Mouse (Mus musculus): ENCODE measurements at regions not wholly inside any gene's neighbourhood (a gene's known extent, or its start where the extent isn't known, plus 50 kb on each side); places are given as distances from the start of the nearest gene placed in this dataset.

- no peaks in the 10 kb centered on the region for H3K36me3 ChIP-seq (ENCODE audit: control insufficient read depth in 1 of 2, insufficient read depth in 2 of 2, low read length in 2 of 2)
- no peak for DNase-seq (ENCODE audit: low read depth, low spot score)
- no peaks in the 10 kb centered on the region for H3K79me2 ChIP-seq (ENCODE audit: control insufficient read depth, insufficient read depth, low read length, poor library complexity)
- H3K4me1 ChIP-seq (ENCODE audit: control insufficient read depth in 1 of 2, insufficient read depth in 2 of 2, low read length in 2 of 2) = no peaks in the 10 kb centered on the region
- H3K4me3 ChIP-seq (ENCODE audit: control insufficient read depth in 1 of 2, insufficient read depth in 1 of 2, low read depth in 2 of 2, low read length in 2 of 2) = no peak overlapping the region
- no peak overlapping the region for H3K27ac ChIP-seq (ENCODE audit: control insufficient read depth, low read depth, low read length)
- TF ChIP-seq POLR2AphosphoS5 (IDR thresholded peaks at IDR 0.05; ENCODE audit: borderline replicate concordance, low read depth, low read length) = no peak
- TF ChIP-seq NRF1 (IDR thresholded peaks at IDR 0.05; ENCODE audit: insufficient read depth, low read depth, low read length, poor library complexity, severe bottlenecking) = no peak
- no peak for TF ChIP-seq GATA1 (IDR thresholded peaks at IDR 0.05; ENCODE audit: low read depth, low read length)
- TF ChIP-seq MXI1 (IDR thresholded peaks at IDR 0.05; ENCODE audit: low read depth, low read length) = no peak
- TF ChIP-seq MEF2A (IDR thresholded peaks at IDR 0.05; ENCODE audit: extremely low read depth, insufficient replicate concordance, low read depth, low read length, poor library complexity, severe bottlenecking) = no peak
- no peak overlapping the region for H3K9ac ChIP-seq (ENCODE audit: control insufficient read depth, low read depth, low read length, poor library complexity, severe bottlenecking)
- H3K9me3 ChIP-seq (replicated peaks; ENCODE audit: insufficient read depth, low read length) = no peaks in the 10 kb centered on the region
- no peaks in the 10 kb centered on the region for H3K27me3 ChIP-seq (ENCODE audit: control insufficient read depth in 1 of 2, insufficient read depth in 2 of 2, low read length in 2 of 2)
These were observed 458.8 kb upstream of the Mon1b start for GRCm38 (mm10) chr8:113176591-113176990.

- Histone ChIP-seq H3K9ac (ENCODE audit: control insufficient read depth, low read depth, low read length, poor library complexity, severe bottlenecking) (no peak overlapping the region), H3K4me3 (ENCODE audit: control insufficient read depth in 1 of 2, insufficient read depth in 1 of 2, low read depth in 2 of 2, low read length in 2 of 2) (no peak overlapping the region), H3K36me3 (ENCODE audit: control insufficient read depth in 1 of 2, insufficient read depth in 2 of 2, low read length in 2 of 2) (no peaks in the 10 kb centered on the region), H3K4me1 (ENCODE audit: control insufficient read depth in 1 of 2, insufficient read depth in 2 of 2, low read length in 2 of 2) (no peaks in the 10 kb centered on the region), H3K9me3 (replicated peaks; ENCODE audit: insufficient read depth, low read length) (no peaks in the 10 kb centered on the region), H3K27ac (ENCODE audit: control insufficient read depth, low read depth, low read length) (no peak overlapping the region), H3K79me2 (ENCODE audit: control insufficient read depth, insufficient read depth, low read length, poor library complexity) (no peaks in the 10 kb centered on the region), H3K27me3 (ENCODE audit: control insufficient read depth in 1 of 2, insufficient read depth in 2 of 2, low read length in 2 of 2) (no peaks in the 10 kb centered on the region)
- no peak for TF ChIP-seq SMC3 (IDR thresholded peaks at IDR 0.05; ENCODE audit: low read depth, low read length)
- TF ChIP-seq EP300 (IDR thresholded peaks at IDR 0.05; ENCODE audit: low read depth in 1 of 2, low read length in 2 of 2) = no peak
- no peak for TF ChIP-seq POLR2AphosphoS2 (IDR thresholded peaks at IDR 0.05; ENCODE audit: low read length)
- no peak for TF ChIP-seq TAL1 (IDR thresholded peaks at IDR 0.05; ENCODE audit: low read length)
- TF ChIP-seq USF2 (IDR thresholded peaks at IDR 0.05; ENCODE audit: borderline replicate concordance in 1 of 2, insufficient read depth in 1 of 2, low read depth in 1 of 2, low read length in 2 of 2) = no peak
- TF ChIP-seq JUND (IDR thresholded peaks at IDR 0.05; ENCODE audit: low read depth, low read length) = no peak
- no peak for TF ChIP-seq POLR2A (IDR thresholded peaks at IDR 0.05; ENCODE audit: control insufficient read depth in 1 of 2, insufficient read depth in 1 of 2, low read depth in 1 of 2, low read length in 2 of 2, poor library complexity in 1 of 2)
- no peak for TF ChIP-seq MYC (IDR thresholded peaks at IDR 0.05; ENCODE audit: low read depth, low read length)
- TF ChIP-seq SIN3A (IDR thresholded peaks at IDR 0.05; ENCODE audit: low read length) = no peak
- no peak for DNase-seq (ENCODE audit: low read depth, low spot score)
These were observed 452.2 kb upstream of the Mon1b start for GRCm38 (mm10) chr8:113183186-113183585.

GRCm38 (mm10) chr8:113190537-113190936 is 444.9 kb upstream of the Mon1b start:
- Histone ChIP-seq H3K79me2 (ENCODE audit: control insufficient read depth, insufficient read depth, low read length, poor library complexity) (no peaks in the 10 kb centered on the region), H3K4me3 (ENCODE audit: control insufficient read depth in 1 of 2, insufficient read depth in 1 of 2, low read depth in 2 of 2, low read length in 2 of 2) (no peak overlapping the region), H3K9me3 (replicated peaks; ENCODE audit: insufficient read depth, low read length) (no peaks in the 10 kb centered on the region), H3K9ac (ENCODE audit: control insufficient read depth, low read depth, low read length, poor library complexity, severe bottlenecking) (no peak overlapping the region), H3K36me3 (ENCODE audit: control insufficient read depth in 1 of 2, insufficient read depth in 2 of 2, low read length in 2 of 2) (no peaks in the 10 kb centered on the region), H3K27me3 (ENCODE audit: control insufficient read depth in 1 of 2, insufficient read depth in 2 of 2, low read length in 2 of 2) (no peaks in the 10 kb centered on the region), H3K27ac (ENCODE audit: control insufficient read depth, low read depth, low read length) (no peak overlapping the region), H3K4me1 (ENCODE audit: control insufficient read depth in 1 of 2, insufficient read depth in 2 of 2, low read length in 2 of 2) (no peaks in the 10 kb centered on the region)
- TF ChIP-seq CHD2 (IDR thresholded peaks at IDR 0.05; ENCODE audit: low read length) (no peak), CHD1 (IDR thresholded peaks at IDR 0.05; ENCODE audit: low read depth, low read length) (no peak), CTCF (IDR thresholded peaks at IDR 0.05 in 2 of 3, conservative IDR thresholded peaks at IDR 0.05 in 1 of 3; ENCODE audit: control insufficient read depth in 1 of 3, insufficient read depth in 1 of 3, low read depth in 2 of 3, low read length in 3 of 3, poor library complexity in 1 of 3, severe bottlenecking in 1 of 3) (no peak), MAX (IDR thresholded peaks at IDR 0.05; ENCODE audit: low read length) (no peak), TCF12 (IDR thresholded peaks at IDR 0.05; ENCODE audit: low read depth, low read length) (no peak), UBTF (IDR thresholded peaks at IDR 0.05; ENCODE audit: borderline replicate concordance, insufficient read depth, low read depth, low read length) (no peak)
- no peak for DNase-seq (ENCODE audit: low read depth, low spot score)
